ENCODE assay signal across 9 mouse cellular contexts in the genomic region with DNA sequence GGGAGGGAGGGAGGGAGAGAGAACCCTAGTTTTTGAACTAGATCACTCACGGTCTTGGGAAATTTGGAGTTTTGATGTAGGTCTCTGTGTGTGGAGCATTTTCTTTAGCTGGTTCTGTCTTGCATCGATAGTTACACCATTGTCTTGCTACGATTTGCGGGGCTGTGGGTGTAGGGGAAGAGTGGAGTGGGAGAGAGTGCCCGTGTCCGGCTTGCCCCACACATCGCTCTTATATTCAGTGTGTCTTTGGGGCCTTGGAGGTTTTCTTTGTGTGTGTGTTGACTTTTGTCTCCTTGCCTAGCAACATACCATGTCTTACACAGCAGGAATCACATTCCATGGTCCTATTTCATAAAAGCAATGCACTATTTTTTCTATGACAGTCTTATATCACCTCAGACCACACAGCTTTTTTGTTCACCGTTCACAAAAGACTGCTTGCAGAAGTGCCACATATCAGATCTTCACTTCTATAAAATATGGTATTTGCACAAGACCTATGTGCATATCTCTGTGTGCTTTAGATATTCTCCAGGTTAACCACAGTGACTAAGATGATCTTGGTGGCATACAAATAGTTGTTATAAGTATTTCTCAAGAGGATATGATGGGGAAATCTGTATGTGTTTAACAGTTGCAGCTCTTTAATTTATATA. TPM values are rescaled to one million over a fixed set of nuclear protein-coding genes. Genes with fewer than 3 reads are reported as not detected.
DNase-seq lines count a peak whose midpoint lies in the region; ATAC-seq and TF ChIP-seq lines count a peak whose summit lies in the region.
"Had no signal": no experiment of that assay in that cellular context is flagged by ENCODE, and none has a peak within 500 bp of the region (broad histone marks: within the 10 kb centered on the region; RNA-seq: fewer than 3 reads in every experiment).

No protein-coding gene starts in this region.

- WGBS in kidney, postnatal 0 days: 12% methylated on average over 8 of the region's 8 CpGs
- WGBS in embryonic facial prominence, embryonic 13.5 days: 1% methylated on average over 8 of the region's 8 CpGs
- WGBS in limb, embryonic 12.5 days: 5% methylated on average over 8 of the region's 8 CpGs
- 1% methylated on average over 8 of the region's 8 CpGs for WGBS in neural tube, embryonic 12.5 days

- no peak for TF ChIP-seq CTCF in kidney, postnatal 0 days (IDR thresholded peaks at IDR 0.05; ENCODE audit: low read depth)

- peak overlapping the region; percentile 45 for H3K4me2 ChIP-seq in kidney, postnatal 0 days (ENCODE audit: low read length)
- H3K4me2 ChIP-seq in embryonic facial prominence, embryonic 13.5 days: peak overlapping the region; percentile 59
- H3K4me2 ChIP-seq in limb, embryonic 12.5 days: peak overlapping the region; percentile 64
- peak overlapping the region; percentile 63 for H3K4me2 ChIP-seq in neural tube, embryonic 12.5 days (replicated peaks)

- DNase-seq in kidney, postnatal 0 days (ENCODE audit: low spot score): no peak
- no peak for DNase-seq in kidney, postnatal 14 days
- DNase-seq in frontal cortex, postnatal 36 days (ENCODE audit: low spot score in 2 of 2): no peak
- DNase-seq in left cerebral cortex, adult 9 months (ENCODE audit: low spot score in 2 of 2): no peak
- DNase-seq in gastrocnemius, postnatal 14 days: no peak

- H3K36me3 ChIP-seq in kidney, postnatal 0 days (ENCODE audit: insufficient read depth, low read length): no peaks in the 10 kb centered on the region
- H3K36me3 ChIP-seq in embryonic facial prominence, embryonic 13.5 days: no peaks in the 10 kb centered on the region
- H3K36me3 ChIP-seq in limb, embryonic 12.5 days: no peaks in the 10 kb centered on the region
- H3K36me3 ChIP-seq in neural tube, embryonic 12.5 days: no peaks in the 10 kb centered on the region

- no peak overlapping the region for H3K9ac ChIP-seq in kidney, postnatal 0 days (ENCODE audit: low read depth, low read length)
- 0 out of 2 replicates have a peak overlapping the region, but pooled peaks have one; percentile 51 for H3K9ac ChIP-seq in embryonic facial prominence, embryonic 13.5 days
- H3K9ac ChIP-seq in limb, embryonic 12.5 days (replicated peaks): 0 out of 2 replicates have a peak overlapping the region, but pooled peaks have one; percentile 42
- H3K9ac ChIP-seq in neural tube, embryonic 12.5 days: no peak overlapping the region

- H3K9me3 ChIP-seq in kidney, postnatal 0 days (replicated peaks; ENCODE audit: low read length): no peaks in the 10 kb centered on the region
- no peaks in the 10 kb centered on the region for H3K9me3 ChIP-seq in embryonic facial prominence, embryonic 13.5 days
- H3K9me3 ChIP-seq in limb, embryonic 12.5 days: no peaks in the 10 kb centered on the region
- no peaks in the 10 kb centered on the region for H3K9me3 ChIP-seq in neural tube, embryonic 12.5 days

- intact Hi-C loops in gastrocnemius, postnatal 14 days (cut with DNase I; ENCODE audit: low total_unique reads): no loop called here

- no peak for ATAC-seq in kidney, postnatal 0 days (replicated peaks; ENCODE audit: low FRiP score, low read depth)
- ATAC-seq in embryonic facial prominence, embryonic 13.5 days (ENCODE audit: insufficient number of reproducible peaks, insufficient read depth, low FRiP score, low TSS enrichment, low read depth): no peak
- ATAC-seq in limb, embryonic 12.5 days (ENCODE audit: insufficient number of reproducible peaks, insufficient read depth, low FRiP score, low TSS enrichment, low read depth): no peak
- ATAC-seq in neural tube, embryonic 12.5 days (ENCODE audit: low FRiP score, low read depth): peak; percentile 49; the same call in 1 of the 2 replicates

- H3K27ac ChIP-seq in kidney, postnatal 0 days: no peak overlapping the region
- no peak overlapping the region for H3K27ac ChIP-seq in embryonic facial prominence, embryonic 13.5 days
- no peak overlapping the region for H3K27ac ChIP-seq in limb, embryonic 12.5 days
- no peak overlapping the region for H3K27ac ChIP-seq in neural tube, embryonic 12.5 days

- H3K27me3 ChIP-seq in kidney, postnatal 0 days (ENCODE audit: insufficient read depth, low read length): no peaks in the 10 kb centered on the region
- no peaks in the 10 kb centered on the region for H3K27me3 ChIP-seq in embryonic facial prominence, embryonic 13.5 days
- no peaks in the 10 kb centered on the region for H3K27me3 ChIP-seq in limb, embryonic 12.5 days
- H3K27me3 ChIP-seq in neural tube, embryonic 12.5 days (replicated peaks): no peaks in the 10 kb centered on the region

- no peaks in the 10 kb centered on the region for H3K4me1 ChIP-seq in kidney, postnatal 0 days (replicated peaks; ENCODE audit: insufficient read depth, low read length)
- peaks cover 6% of the 10 kb centered on the region for H3K4me1 ChIP-seq in embryonic facial prominence, embryonic 13.5 days
- H3K4me1 ChIP-seq in limb, embryonic 12.5 days (replicated peaks): peaks cover 4% of the 10 kb centered on the region
- no peaks in the 10 kb centered on the region for H3K4me1 ChIP-seq in neural tube, embryonic 12.5 days

- no peak overlapping the region for H3K4me3 ChIP-seq in kidney, postnatal 0 days (replicated peaks; ENCODE audit: low read depth, low read length)
- H3K4me3 ChIP-seq in embryonic facial prominence, embryonic 13.5 days: peak overlapping the region; percentile 36
- peak overlapping the region; percentile 44 for H3K4me3 ChIP-seq in limb, embryonic 12.5 days (replicated peaks)
- H3K4me3 ChIP-seq in neural tube, embryonic 12.5 days: 0 out of 2 replicates have a peak overlapping the region, but pooled peaks have one; percentile 15

RNA-seq across cellular contexts. Expression of a gene that starts 4.0 kb away (rescaled TPM):
- 0.19 and 0.45 TPM in 2 replicates for polyA plus RNA-seq in kidney, postnatal 0 days (2015; fragmentation: Nextera tagmentation; extraction: Ambion mirVana)
- polyA plus RNA-seq in embryonic facial prominence, embryonic 13.5 days (2015; fragmentation: Nextera tagmentation; extraction: Ambion mirVana): 0.72 TPM in 1 of 2 replicates, not detected in the other
- 0.13 TPM in 1 of 2 replicates, not detected in the other for polyA plus RNA-seq in limb, embryonic 12.5 days (2016; fragmentation: Nextera tagmentation; extraction: Ambion mirVana)
- 0.24 and 0.51 TPM in 2 replicates for polyA plus RNA-seq in neural tube, embryonic 12.5 days (2016; fragmentation: Nextera tagmentation; extraction: Ambion mirVana)
- total RNA-seq in gastrocnemius, postnatal 14 days (2021): not detected
- polyA plus RNA-seq: Patski had no signal

RNA-seq across cellular contexts. Expression of a gene that starts 51.0 kb away (rescaled TPM):
- 0.06 TPM in 1 of 2 replicates, not detected in the other for polyA plus RNA-seq in kidney, postnatal 0 days (2015; fragmentation: Nextera tagmentation; extraction: Ambion mirVana)
- polyA plus RNA-seq in embryonic facial prominence, embryonic 13.5 days (2015; fragmentation: Nextera tagmentation; extraction: Ambion mirVana): 0.12 TPM in 1 of 2 replicates, not detected in the other
- polyA plus RNA-seq in limb, embryonic 12.5 days (2016; fragmentation: Nextera tagmentation; extraction: Ambion mirVana): not detected in 2 replicates
- polyA plus RNA-seq in neural tube, embryonic 12.5 days (2016; fragmentation: Nextera tagmentation; extraction: Ambion mirVana): not detected in 2 replicates
- total RNA-seq in gastrocnemius, postnatal 14 days (2021): under 1 TPM; 0.25 to 0.35 TPM
- polyA plus RNA-seq: Patski had no signal

Comparison
In these comparisons a context has a peak if more than half of its experiments do, and no peak if none do; other contexts are left out.
1. H3K9ac ChIP-seq: peak in embryonic facial prominence, embryonic 13.5 days (single experiment) and limb, embryonic 12.5 days (single experiment); none in kidney, postnatal 0 days (single experiment) and neural tube, embryonic 12.5 days (single experiment).
2. Peak in every context shown above with its lines, with median percentiles within 50 percentile points of each other: H3K4me2 ChIP-seq.